Mouse (Mus musculus): Measurements from ENCODE around the gene Irgq. TPM values are rescaled to one million over a fixed set of nuclear protein-coding genes. Genes with fewer than 3 reads are reported as not detected.
A peak's percentile ranks its signal among the peaks of the same experiment; 100 is the strongest.

Gene Irgq
- total and polyA plus RNA-seq, 2 experiments from 2014 or later = 26.8 to 119 TPM

- DNase-seq = no peak
- no peak for ATAC-seq
- Histone ChIP-seq H3K4me3 (ENCODE audit: low read depth, low read length) (no peak overlapping the region), H3K9me3 (ENCODE audit: low read length) (no peaks in the 10 kb centered on the region), H3K27ac (ENCODE audit: low read depth, low read length) (no peak overlapping the region), H3K36me3 (ENCODE audit: insufficient read depth) (no peaks in the 10 kb centered on the region), H3K27me3 (ENCODE audit: insufficient read depth, low read length) (no peaks in the 10 kb centered on the region), H3K4me1 (ENCODE audit: insufficient read depth) (peaks cover 6% of the 10 kb centered on the region; the same call in 1 of the 2 replicates), H3K9ac (no peak overlapping the region), H3K4me2 (ENCODE audit: low read depth) (no peak overlapping the region)
- 86% methylated on average over 6 of the region's 6 CpGs for WGBS
- TF ChIP-seq CTCF (IDR thresholded peaks at IDR 0.05; ENCODE audit: low read depth) = 0 out of 2 replicates have a peak, but pooled peaks have one; percentile 10
These were observed 5.5 kb upstream of the Irgq start for GRCm38 (mm10) chr7:24524978-24525377.

DNA sequence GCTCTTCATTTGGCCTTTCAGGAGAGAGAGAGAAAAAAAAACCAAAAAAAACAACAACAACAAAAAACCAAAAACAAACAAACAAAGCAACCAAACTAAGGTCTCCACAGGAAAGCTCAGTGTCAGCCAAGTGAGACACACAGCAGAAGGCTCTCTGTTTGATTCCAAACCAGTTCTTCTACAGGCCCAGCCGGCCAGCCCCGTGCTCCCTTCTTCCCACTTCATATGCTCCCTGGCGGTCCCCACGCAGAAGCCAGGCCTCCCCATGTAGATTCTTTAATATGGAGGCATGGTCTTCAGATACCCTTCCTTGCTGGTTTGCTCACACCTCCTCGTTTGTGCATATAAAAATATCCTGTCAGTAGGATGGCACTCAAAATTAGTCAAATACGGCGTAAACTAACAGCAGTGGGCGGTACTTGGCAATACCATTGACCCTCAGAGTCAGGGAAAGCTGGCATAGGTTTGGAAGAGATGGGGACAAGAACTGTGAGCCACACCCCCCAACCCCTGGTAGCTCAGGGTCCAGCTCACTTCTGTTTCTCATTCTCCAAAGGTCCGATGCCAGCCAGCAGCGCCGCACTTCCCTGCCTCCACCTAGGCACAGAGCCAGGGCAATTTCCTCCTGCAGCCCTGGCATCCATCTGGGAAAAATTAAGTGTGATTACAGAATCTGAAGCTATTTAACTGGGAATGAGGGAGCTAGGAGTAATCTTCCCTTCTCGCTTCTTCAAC is 4.6 kb upstream of the Irgq start:
- Histone ChIP-seq H3K9me3 (ENCODE audit: low read length) (no peaks in the 10 kb centered on the region), H3K9ac (no peak overlapping the region), H3K4me1 (ENCODE audit: insufficient read depth) (peaks cover 6% of the 10 kb centered on the region; the same call in 1 of the 2 replicates), H3K27ac (ENCODE audit: low read depth, low read length) (no peak overlapping the region), H3K4me3 (ENCODE audit: low read depth, low read length) (no peak overlapping the region), H3K36me3 (ENCODE audit: insufficient read depth) (no peaks in the 10 kb centered on the region), H3K4me2 (ENCODE audit: low read depth) (no peak overlapping the region), H3K27me3 (ENCODE audit: insufficient read depth, low read length) (no peaks in the 10 kb centered on the region)
- DNase-seq (no peak), ATAC-seq (no peak)
- TF ChIP-seq CTCF (IDR thresholded peaks at IDR 0.05; ENCODE audit: low read depth) = no peak
- WGBS = 72% methylated on average over 12 of the region's 12 CpGs

DNA sequence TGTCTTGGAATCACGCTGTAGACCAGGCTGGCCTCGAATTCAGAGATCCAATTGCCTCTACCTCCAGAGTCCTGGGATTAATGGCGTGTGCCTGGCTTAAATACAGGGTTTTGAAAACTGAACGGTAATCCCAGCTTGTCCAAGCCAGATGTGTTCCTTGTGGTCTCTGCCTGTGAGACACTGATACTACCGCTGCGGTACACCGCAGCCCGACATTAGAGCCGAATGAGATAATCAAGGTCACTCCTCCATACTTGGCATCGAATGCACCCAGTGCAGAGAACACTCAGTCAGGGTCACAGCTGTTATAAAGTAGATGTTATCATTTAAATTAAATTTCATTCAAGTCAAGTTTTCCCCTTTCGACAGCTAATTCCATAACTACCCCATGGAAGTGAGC is 1.6 kb upstream of the Irgq start:
- DNase-seq (no peak), ATAC-seq (no peak)
- H3K27me3 ChIP-seq (ENCODE audit: insufficient read depth, low read length) = no peaks in the 10 kb centered on the region
- no peak overlapping the region for H3K9ac ChIP-seq
- peaks cover 14% of the 10 kb centered on the region; the same call in 1 of the 2 replicates for H3K4me1 ChIP-seq (ENCODE audit: insufficient read depth)
- H3K4me2 ChIP-seq (ENCODE audit: low read depth) = no peak overlapping the region
- no peaks in the 10 kb centered on the region for H3K9me3 ChIP-seq (ENCODE audit: low read length)
- H3K4me3 ChIP-seq (ENCODE audit: low read depth, low read length) = no peak overlapping the region
- TF ChIP-seq CTCF (IDR thresholded peaks at IDR 0.05; ENCODE audit: low read depth) = no peak
- 95% methylated on average over 11 of the region's 11 CpGs for WGBS
- no peak overlapping the region for H3K27ac ChIP-seq (ENCODE audit: low read depth, low read length)
- H3K36me3 ChIP-seq (ENCODE audit: insufficient read depth) = peaks cover 9% of the 10 kb centered on the region

DNA sequence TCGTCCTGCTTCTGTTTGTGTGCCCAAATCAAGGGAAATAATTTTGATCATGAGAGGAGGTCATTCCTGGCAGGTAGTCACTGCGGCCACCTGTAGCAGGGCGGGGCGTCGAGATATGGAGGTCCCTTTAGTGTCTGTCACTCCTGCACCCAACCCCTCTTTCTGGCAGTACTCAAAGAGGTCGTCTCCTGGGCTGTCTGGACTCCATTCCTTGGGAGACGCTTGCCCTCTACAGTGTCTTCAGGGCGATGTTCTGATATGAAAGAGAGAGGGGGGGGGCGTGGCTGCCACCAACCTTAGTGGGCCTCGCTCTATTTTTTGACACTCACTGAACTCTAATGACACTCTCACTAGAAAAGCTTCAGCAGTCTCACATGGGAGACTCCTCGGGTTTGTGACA is 909 bp upstream of the Irgq start:
- Histone ChIP-seq H3K4me3 (ENCODE audit: low read depth, low read length) (peak overlapping the region; percentile 61), H3K9me3 (ENCODE audit: low read length) (no peaks in the 10 kb centered on the region), H3K4me2 (ENCODE audit: low read depth) (peak overlapping the region; percentile 92), H3K9ac (peak overlapping the region; percentile 94), H3K36me3 (ENCODE audit: insufficient read depth) (peaks cover 16% of the 10 kb centered on the region), H3K27me3 (ENCODE audit: insufficient read depth, low read length) (no peaks in the 10 kb centered on the region), H3K4me1 (ENCODE audit: insufficient read depth) (peaks cover 14% of the 10 kb centered on the region; the same call in 1 of the 2 replicates), H3K27ac (ENCODE audit: low read depth, low read length) (peak overlapping the region; percentile 93)
- WGBS = 61% methylated on average over 11 of the region's 11 CpGs
- DNase-seq (no peak), ATAC-seq (no peak)
- TF ChIP-seq CTCF (IDR thresholded peaks at IDR 0.05; ENCODE audit: low read depth) = 0 out of 2 replicates have a peak, but pooled peaks have one; percentile 1

GRCm38 (mm10) chr7:24531211-24531971 is 902 bp downstream of the Irgq start:
- DNase-seq = peak; percentile 82
- peak; percentile 84 for TF ChIP-seq CTCF (IDR thresholded peaks at IDR 0.05; ENCODE audit: low read depth)
- peaks cover 14% of the 10 kb centered on the region; the same call in 1 of the 2 replicates for H3K4me1 ChIP-seq (ENCODE audit: insufficient read depth)
- no peaks in the 10 kb centered on the region for H3K27me3 ChIP-seq (ENCODE audit: insufficient read depth, low read length)
- no peaks in the 10 kb centered on the region for H3K9me3 ChIP-seq (ENCODE audit: low read length)
- H3K36me3 ChIP-seq (ENCODE audit: insufficient read depth) = peaks cover 27% of the 10 kb centered on the region
- H3K9ac ChIP-seq = peak overlapping the region; percentile 94
- WGBS = under 1% methylated on average over 43 of the region's 43 CpGs
- H3K4me2 ChIP-seq (ENCODE audit: low read depth) = peak overlapping the region; percentile 92
- H3K4me3 ChIP-seq (ENCODE audit: low read depth, low read length) = peak overlapping the region; percentile 61
- peak overlapping the region; percentile 93 for H3K27ac ChIP-seq (ENCODE audit: low read depth, low read length)
- ATAC-seq = peak; percentile 61

GRCm38 (mm10) chr7:24533031-24533571 is 2.6 kb downstream of the Irgq start:
- Histone ChIP-seq H3K27ac (ENCODE audit: low read depth, low read length) (no peak overlapping the region), H3K9me3 (ENCODE audit: low read length) (no peaks in the 10 kb centered on the region), H3K4me1 (ENCODE audit: insufficient read depth) (peaks cover 14% of the 10 kb centered on the region; the same call in 1 of the 2 replicates), H3K4me3 (ENCODE audit: low read depth, low read length) (no peak overlapping the region), H3K4me2 (ENCODE audit: low read depth) (no peak overlapping the region; the same call in 1 of the 2 replicates), H3K9ac (no peak overlapping the region), H3K27me3 (ENCODE audit: insufficient read depth, low read length) (no peaks in the 10 kb centered on the region), H3K36me3 (ENCODE audit: insufficient read depth) (peaks cover 29% of the 10 kb centered on the region)
- peak; percentile 26; the same call in 1 of the 2 replicates for TF ChIP-seq CTCF (IDR thresholded peaks at IDR 0.05; ENCODE audit: low read depth)
- 64% methylated on average over 28 of the region's 28 CpGs for WGBS
- DNase-seq (no peak), ATAC-seq (no peak)

Measured in forebrain, postnatal 0 days (tissue).